Mouse (Mus musculus) C2C12 (cell line): ENCODE measurements around the gene Eif1b. TPM values are rescaled to one million over a fixed set of nuclear protein-coding genes. Genes with fewer than 3 reads are reported as not detected.
"Not testable (repeated sequence)": the region's sequence is repeated elsewhere in the genome, so short reads cannot be mapped to it uniquely, and the experiment has no call there.

ENCODE experiments used
- H3K27me3 ChIP-seq: one replicate; pipeline ENCODE4 v1.6.1; 2011; ENCODE audit not compliant: control insufficient read depth, insufficient read depth, insufficient read length
- H3K36me3 ChIP-seq: one replicate; pipeline ENCODE4 v1.6.1; 2011; ENCODE audit not compliant: control insufficient read depth, insufficient read depth
- H3K4me3 ChIP-seq: one replicate; pipeline ENCODE4 v1.5.1; 2011; ENCODE audit warnings: mild to moderate bottlenecking, control low read depth; ENCODE audit not compliant: poor library complexity, insufficient read depth, severe bottlenecking
- H3K79me2 ChIP-seq: one replicate; pipeline ENCODE4 v1.6.1; 2011; ENCODE audit not compliant: control insufficient read depth, insufficient read depth
- H3K79me3 ChIP-seq: one replicate; pipeline ENCODE4 v1.6.1; 2011; ENCODE audit warnings: low read depth, control low read depth
- H3ac ChIP-seq: one replicate; pipeline ENCODE3; 2011; ENCODE audit warnings: low read depth; ENCODE audit not compliant: control insufficient read depth, insufficient read length
- CEBPB ChIP-seq: IDR thresholded peaks from one replicate; pipeline ENCODE4 v1.6.1; 2011; ENCODE audit warnings: low read depth, mild to moderate bottlenecking, control low read depth, moderate library complexity
- CTCF ChIP-seq: IDR thresholded peaks from one replicate; pipeline ENCODE4 v1.5.1; 2011; ENCODE audit not compliant: control insufficient read depth, insufficient read depth, insufficient read length
- FOSL1 ChIP-seq: IDR thresholded peaks from one replicate; pipeline ENCODE4 v1.8.0; 2011; ENCODE audit warnings: mild to moderate bottlenecking, low read length; ENCODE audit not compliant: poor library complexity, insufficient read depth, severe bottlenecking
- MAX ChIP-seq: IDR thresholded peaks from one replicate; pipeline ENCODE4 v1.6.1; 2011; ENCODE audit warnings: mild to moderate bottlenecking, control low read depth
- MYOD1 ChIP-seq: IDR thresholded peaks from one replicate; pipeline ENCODE4 v1.6.1; 2011; ENCODE audit warnings: low read depth; ENCODE audit not compliant: control insufficient read depth, insufficient read length
- MYOG ChIP-seq: IDR thresholded peaks from one replicate; pipeline ENCODE4 v1.6.1; 2011; ENCODE audit not compliant: control insufficient read depth, insufficient read length; ENCODE audit errors: extremely low read depth
- USF1 ChIP-seq: IDR thresholded peaks from one replicate; pipeline ENCODE4 v1.6.1; 2011; ENCODE audit warnings: low read depth, mild to moderate bottlenecking, control low read depth, moderate library complexity
- polyA plus RNA-seq: library from polyadenylated mRNA; unstranded; fragments of >200 nt; fragmentation: generic; extraction: Trizol; gene quantifications from one replicate; pipeline ENCODE4 v1.2.1, GENCODE M21; 2012; ENCODE audit warnings: missing spikeins

Eif1b gene
- polyA plus RNA-seq, 1 experiment = 52.6 TPM

- TF ChIP-seq FOSL1 (no peak), CTCF (no peak), MAX (no peak), USF1 (no peak), MYOD1 (no peak), CEBPB (no peak), MYOG (no peak)
- H3K27me3 ChIP-seq = no peaks in the 10 kb centered on the region
- no peaks in the 10 kb centered on the region for H3K79me3 ChIP-seq
- H3ac ChIP-seq = no peak overlapping the region
- H3K79me2 ChIP-seq = no peaks in the 10 kb centered on the region
- no peaks in the 10 kb centered on the region for H3K36me3 ChIP-seq
- no peak overlapping the region for H3K4me3 ChIP-seq
Observed at GRCm38 (mm10) chr9:120527919-120528318, 35.9 kb downstream of the Eif1b start.

GRCm38 (mm10) chr9:120528815-120529510 is 36.9 kb downstream of the Eif1b start:
- H3K79me3 ChIP-seq = no peaks in the 10 kb centered on the region
- no peaks in the 10 kb centered on the region for H3K27me3 ChIP-seq
- TF ChIP-seq CEBPB = no peak
- no peak for TF ChIP-seq MYOG
- no peak for TF ChIP-seq CTCF
- TF ChIP-seq USF1 = peak; percentile 91
- TF ChIP-seq MYOD1 = peak; percentile 37
- TF ChIP-seq MAX = peak; percentile 90
- no peak for TF ChIP-seq FOSL1
- H3K36me3 ChIP-seq = no peaks in the 10 kb centered on the region
- no peak overlapping the region for H3ac ChIP-seq
- H3K79me2 ChIP-seq = no peaks in the 10 kb centered on the region
- no peak overlapping the region for H3K4me3 ChIP-seq

- no peak overlapping the region for H3ac ChIP-seq
Observed at GRCm38 (mm10) chr9:120530471-120530870, 38.4 kb downstream of the Eif1b start.

GRCm38 (mm10) chr9:120532062-120532461 is 40.0 kb downstream of the Eif1b start:
- TF ChIP-seq MYOG (no peak), CEBPB (no peak), CTCF (no peak), MAX (no peak), MYOD1 (no peak), FOSL1 (no peak), USF1 (no peak)
- Histone ChIP-seq H3K79me2 (no peaks in the 10 kb centered on the region), H3K79me3 (no peaks in the 10 kb centered on the region), H3K27me3 (no peaks in the 10 kb centered on the region), H3K36me3 (no peaks in the 10 kb centered on the region), H3K4me3 (no peak overlapping the region), H3ac (no peak overlapping the region)

More at GRCm38 (mm10) chr9:120530471-120530870, 38.4 kb downstream of the Eif1b start:
- Histone ChIP-seq H3K27me3 (no peaks in the 10 kb centered on the region), H3K36me3 (no peaks in the 10 kb centered on the region), H3K4me3 (no peak overlapping the region), H3K79me2 (no peaks in the 10 kb centered on the region), H3K79me3 (no peaks in the 10 kb centered on the region)
- TF ChIP-seq CTCF (no peak), USF1 (no peak), MAX (no peak), MYOD1 (no peak), CEBPB (no peak), FOSL1 (no peak), MYOG (no peak)

- no peak for TF ChIP-seq USF1
- no peak for TF ChIP-seq CTCF
- no peak for TF ChIP-seq FOSL1
- TF ChIP-seq MYOD1 = no peak
- TF ChIP-seq MYOG = no peak
- TF ChIP-seq MAX = no peak
- no peak for TF ChIP-seq CEBPB
- Histone ChIP-seq H3K4me3 (no peak overlapping the region), H3K27me3 (no peaks in the 10 kb centered on the region), H3K36me3 (no peaks in the 10 kb centered on the region), H3K79me3 (no peaks in the 10 kb centered on the region), H3K79me2 (no peaks in the 10 kb centered on the region), H3ac (no peak overlapping the region)
Observed at GRCm38 (mm10) chr9:120532691-120533090, 40.7 kb downstream of the Eif1b start.

GRCm38 (mm10) chr9:120533446-120533950 is 41.5 kb downstream of the Eif1b start:
- not testable (repeated sequence) for H3ac ChIP-seq, H3K4me3 ChIP-seq, H3K27me3 ChIP-seq, H3K36me3 ChIP-seq, H3K79me3 ChIP-seq, H3K79me2 ChIP-seq
